Mouse (Mus musculus) forebrain, embryonic 11.5 days (tissue): ENCODE data around the gene Filip1l. TPM values are rescaled to one million over a fixed set of nuclear protein-coding genes. Genes with fewer than 3 reads are reported as not detected.

Experiments used
- ATAC-seq: fragments of 200-750 bp; cut with Nextera tagmentation; replicated peaks from 2 replicates; pipeline ENCODE4 v1.8.0; 2017; ENCODE audit warnings: moderate TSS enrichment; ENCODE audit not compliant: low FRiP score
- DNase-seq: peaks from one replicate; pipeline ENCODE4 v3.0.0-alpha.2; 2017; ENCODE audit warnings: low spot score
- H3K27ac ChIP-seq: fragments of 300-500 bp; sonication (generic); 2 replicates; pipeline ENCODE4 v1.5.1; 2014; ENCODE audit warnings: low read depth, low read length
- H3K27me3 ChIP-seq: fragments of 300-500 bp; sonication (generic); 2 replicates; pipeline ENCODE4 v1.6.1; 2014; ENCODE audit warnings: mild to moderate bottlenecking, low read length, mixed read lengths; ENCODE audit not compliant: control insufficient read depth, insufficient read depth
- H3K36me3 ChIP-seq: fragments of 300-500 bp; sonication (generic); 2 replicates; pipeline ENCODE4 v1.6.1; 2014; ENCODE audit warnings: mild to moderate bottlenecking, low read length, moderate library complexity, mixed read lengths; ENCODE audit not compliant: control insufficient read depth, insufficient read depth
- H3K4me1 ChIP-seq: fragments of 300-500 bp; sonication (generic); replicated peaks from 2 replicates; pipeline ENCODE4 v1.6.1; 2014; ENCODE audit warnings: low read length, mixed read lengths; ENCODE audit not compliant: control insufficient read depth, insufficient read depth
- H3K4me2 ChIP-seq: fragments of 300-500 bp; sonication (generic); 2 replicates; pipeline ENCODE4 v1.6.1; 2014; ENCODE audit warnings: low read depth, mild to moderate bottlenecking, low read length, moderate library complexity, mixed read lengths; ENCODE audit not compliant: severe bottlenecking
- H3K4me3 ChIP-seq: fragments of 300-500 bp; sonication (generic); 2 replicates; pipeline ENCODE4 v1.5.1; 2014; ENCODE audit warnings: low read depth, low read length
- H3K9ac ChIP-seq: fragments of 300-500 bp; sonication (generic); 2 replicates; pipeline ENCODE4 v1.6.1; 2014; ENCODE audit warnings: low read length
- H3K9me3 ChIP-seq: fragments of 300-500 bp; sonication (generic); 2 replicates; pipeline ENCODE4 v1.6.1; 2016; ENCODE audit warnings: low read length, mixed read lengths; ENCODE audit not compliant: control insufficient read depth
- WGBS: fragments of 180-500 bp; shearing (Covaris S2); extraction: QIAGEN DNeasy Blood & Tissue Kit; methylation state at CpG from one replicate; pipeline ENCODE4 v1.1.7; 2014; 5-methylcytosine and 5-hydroxymethylcytosine counted together
- polyA plus RNA-seq: library from polyadenylated mRNA; unstranded; fragments of >200 nt; fragmentation: Nextera tagmentation; extraction: Ambion mirVana; gene quantifications from 2 replicates; pipeline ENCODE4 v1.2.1, GENCODE M21; 2014

The Filip1l gene
- polyA plus RNA-seq, 1 experiment from 2014 or later: 10.0 TPM

DNA sequence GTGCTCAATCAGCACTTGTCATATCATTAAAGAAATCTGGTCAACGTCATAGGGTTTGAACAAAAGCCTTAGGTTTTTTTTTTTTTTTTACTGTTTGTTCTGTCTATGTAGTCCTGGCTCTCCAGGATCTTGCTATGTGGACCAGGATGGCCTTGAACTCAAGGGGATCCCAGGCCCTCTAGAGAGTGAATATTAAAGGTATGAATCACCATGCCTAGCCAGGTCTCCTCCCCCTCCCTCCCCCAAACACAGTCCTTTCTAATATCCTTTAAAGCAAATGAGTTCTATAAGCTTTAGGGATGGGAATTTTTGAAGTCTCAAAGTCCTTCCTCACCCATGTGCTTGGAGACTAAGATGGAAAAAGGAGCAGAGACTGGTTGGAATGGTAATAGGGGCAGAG lies 65.1 kb downstream of the Filip1l start:
- WGBS: 89% methylated on average over 1 of the region's 1 CpGs
- H3K27ac ChIP-seq: no peak overlapping the region
- no peak overlapping the region for H3K4me3 ChIP-seq
- no peaks in the 10 kb centered on the region for H3K36me3 ChIP-seq
- H3K4me1 ChIP-seq: no peaks in the 10 kb centered on the region
- DNase-seq (no peak), ATAC-seq (no peak)
- H3K27me3 ChIP-seq: no peaks in the 10 kb centered on the region
- H3K9me3 ChIP-seq: no peaks in the 10 kb centered on the region
- no peak overlapping the region for H3K9ac ChIP-seq
- no peak overlapping the region for H3K4me2 ChIP-seq

DNA sequence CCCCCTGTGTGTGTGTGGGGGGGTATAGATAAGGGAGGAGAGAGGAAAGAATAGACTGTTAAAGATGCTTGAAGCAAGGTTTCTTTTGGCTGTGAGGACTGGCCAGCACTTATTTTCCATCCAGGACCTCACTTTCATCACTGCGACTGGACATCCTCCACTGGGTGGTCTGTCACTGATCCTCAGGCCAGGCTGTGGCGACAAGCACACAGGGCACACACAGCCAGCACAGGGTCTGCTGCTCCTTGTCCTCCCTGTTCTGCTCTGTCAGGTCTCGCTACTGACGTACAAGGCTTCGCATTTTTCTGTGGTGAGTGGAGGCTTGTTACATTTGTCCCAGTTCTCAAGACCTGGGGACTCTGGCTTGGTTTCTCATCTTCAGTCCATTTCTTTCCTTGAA lies 66.4 kb downstream of the Filip1l start:
- no peak for ATAC-seq
- WGBS: 79% methylated on average over 5 of the region's 5 CpGs
- H3K9me3 ChIP-seq: no peaks in the 10 kb centered on the region
- no peaks in the 10 kb centered on the region for H3K27me3 ChIP-seq
- no peak overlapping the region for H3K4me3 ChIP-seq
- no peak overlapping the region for H3K9ac ChIP-seq
- no peaks in the 10 kb centered on the region for H3K4me1 ChIP-seq
- no peak overlapping the region for H3K27ac ChIP-seq
- no peaks in the 10 kb centered on the region for H3K36me3 ChIP-seq
- H3K4me2 ChIP-seq: no peak overlapping the region
- DNase-seq: no peak

DNA sequence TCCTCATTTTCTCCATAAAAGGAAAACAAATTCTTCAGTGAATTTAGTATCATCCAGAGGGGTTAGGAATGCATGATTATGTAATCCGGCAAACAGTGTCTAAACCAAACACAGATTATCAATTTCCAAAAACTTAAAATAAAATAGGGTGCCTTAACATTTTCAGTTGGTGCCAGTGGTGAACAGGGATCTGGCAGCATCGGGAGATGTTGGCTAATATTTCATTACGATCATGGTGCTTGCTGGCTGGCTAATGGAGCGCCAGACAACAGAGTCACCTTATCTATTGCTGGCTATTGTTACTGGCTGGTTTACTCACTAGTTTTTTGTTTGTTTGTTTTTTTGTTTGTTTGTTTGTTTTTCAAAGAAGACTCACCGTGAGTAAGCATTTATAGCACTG lies 67.0 kb downstream of the Filip1l start:
- Histone ChIP-seq H3K4me1 (no peaks in the 10 kb centered on the region), H3K36me3 (no peaks in the 10 kb centered on the region), H3K27ac (no peak overlapping the region), H3K9me3 (no peaks in the 10 kb centered on the region), H3K27me3 (no peaks in the 10 kb centered on the region), H3K4me2 (no peak overlapping the region), H3K9ac (no peak overlapping the region), H3K4me3 (no peak overlapping the region)
- 91% methylated on average over 5 of the region's 5 CpGs for WGBS
- DNase-seq: no peak
- ATAC-seq: no peak

DNA sequence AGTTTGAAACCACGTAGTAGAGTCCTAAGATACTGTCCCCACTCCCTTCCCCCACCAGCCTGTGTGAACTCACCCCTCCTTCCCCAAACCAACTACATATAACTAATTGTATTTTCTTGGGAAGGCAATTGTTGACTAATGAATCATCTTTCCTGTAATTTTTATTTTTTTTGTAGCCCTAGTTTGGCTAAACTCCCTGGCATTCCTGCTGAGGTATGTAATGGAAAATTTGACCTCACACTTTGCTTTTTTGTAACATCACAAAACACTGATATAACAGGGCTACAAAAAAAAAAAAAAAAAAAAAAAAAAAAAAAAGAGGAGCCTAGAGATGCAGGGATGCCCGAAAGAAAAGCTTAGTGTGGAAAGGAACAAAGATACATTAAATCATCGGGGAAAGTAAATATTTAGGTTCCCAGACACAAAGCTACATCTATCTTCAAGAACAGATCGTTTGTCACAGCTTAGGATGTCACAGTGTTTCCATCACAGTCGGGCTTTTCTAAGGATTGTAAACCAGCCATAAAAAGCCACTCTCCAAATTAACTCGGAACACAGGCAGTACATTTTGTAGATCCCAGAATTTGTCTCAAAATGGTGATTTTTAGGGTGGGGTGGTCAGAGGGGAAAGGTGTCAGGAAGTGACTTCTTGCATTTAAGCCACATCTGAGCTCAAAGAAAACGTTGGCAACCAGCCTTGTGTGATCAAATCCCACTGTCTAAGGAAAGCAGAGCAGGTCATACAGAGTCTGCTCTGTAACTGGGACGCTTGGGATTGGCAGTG lies 68.1 kb downstream of the Filip1l start:
- ATAC-seq: no peak
- Histone ChIP-seq H3K4me3 (no peak overlapping the region), H3K9me3 (no peaks in the 10 kb centered on the region), H3K27me3 (no peaks in the 10 kb centered on the region), H3K27ac (no peak overlapping the region), H3K4me2 (no peak overlapping the region), H3K4me1 (no peaks in the 10 kb centered on the region), H3K36me3 (no peaks in the 10 kb centered on the region), H3K9ac (no peak overlapping the region)
- no peak for DNase-seq
- whole genome bisulfite sequencing: 71% methylated on average over 8 of the region's 8 CpGs

DNA sequence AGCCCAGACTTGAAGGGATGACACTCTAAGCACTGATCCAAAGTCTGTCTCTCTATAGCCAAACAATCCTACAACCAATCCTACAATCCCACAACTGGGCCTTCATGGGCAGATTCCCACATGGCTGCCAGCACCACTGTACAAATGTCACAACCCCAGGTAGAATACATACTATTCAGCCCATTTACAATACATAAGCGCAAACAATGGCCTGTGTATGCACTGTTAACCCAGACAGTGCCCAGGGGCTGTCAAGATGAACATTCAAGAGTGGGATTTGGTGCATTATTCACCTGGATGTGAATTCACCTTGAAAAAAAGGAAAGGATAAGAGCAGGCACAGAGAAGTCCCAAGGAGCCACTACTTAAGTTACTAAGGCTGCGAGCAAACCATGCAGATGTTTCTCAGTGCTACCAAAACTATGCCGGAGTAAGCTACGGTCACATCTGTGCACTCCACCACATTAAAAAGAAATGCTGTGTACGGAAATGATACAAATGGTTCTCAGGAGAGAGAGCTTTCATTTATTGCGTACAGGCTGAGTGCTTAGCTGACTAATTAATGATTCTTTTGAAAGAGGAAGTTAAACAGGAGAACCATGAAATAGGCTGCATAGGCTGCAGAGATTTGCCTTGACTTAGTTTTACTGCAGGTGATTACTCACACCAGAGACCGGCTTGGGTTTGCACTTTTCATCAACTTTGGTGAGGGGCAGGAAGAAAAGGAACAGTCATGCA lies 69.0 kb downstream of the Filip1l start:
- 84% methylated on average over 7 of the region's 7 CpGs for whole genome bisulfite sequencing
- Histone ChIP-seq H3K4me2 (no peak overlapping the region), H3K27ac (no peak overlapping the region), H3K9ac (no peak overlapping the region), H3K36me3 (no peaks in the 10 kb centered on the region), H3K27me3 (no peaks in the 10 kb centered on the region), H3K4me1 (no peaks in the 10 kb centered on the region), H3K4me3 (no peak overlapping the region), H3K9me3 (no peaks in the 10 kb centered on the region)
- no peak for ATAC-seq
- DNase-seq: no peak

DNA sequence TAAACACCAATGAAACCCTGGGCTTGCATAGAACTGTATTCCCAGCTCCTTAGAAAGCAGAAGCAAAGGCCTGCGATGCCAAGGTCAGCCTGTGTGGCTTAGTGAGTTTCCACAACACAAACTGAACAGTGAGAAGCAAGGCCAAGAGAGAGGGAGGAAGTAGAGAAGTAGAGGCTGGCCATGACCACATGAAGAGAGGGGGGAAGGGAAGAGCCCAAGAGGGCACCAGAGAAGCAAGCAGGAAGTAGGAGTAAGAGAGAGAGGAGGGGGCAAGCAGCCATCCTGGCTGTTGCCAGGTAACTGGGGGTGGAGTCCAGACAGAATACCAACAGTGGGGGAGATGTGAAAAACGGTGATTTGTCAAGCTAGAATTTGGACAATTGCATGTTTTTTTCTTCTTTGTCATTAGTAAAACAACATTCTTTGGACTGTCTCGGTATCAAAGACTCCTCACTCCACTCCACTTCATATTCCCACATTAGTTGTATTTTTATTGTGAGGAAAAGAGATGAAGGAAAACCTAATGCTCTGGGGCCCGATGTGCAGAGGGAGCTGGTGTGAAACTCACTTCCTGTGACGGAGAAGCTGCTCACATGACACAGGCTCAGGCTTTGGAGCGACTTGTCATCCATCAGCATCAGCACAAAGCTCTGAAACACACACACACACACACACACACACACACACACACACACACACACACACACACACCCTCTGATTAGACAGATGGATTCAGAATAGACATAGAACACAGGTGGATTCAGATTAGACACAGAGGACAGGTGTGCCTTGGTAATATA lies 70.3 kb downstream of the Filip1l start:
- H3K9ac ChIP-seq: no peak overlapping the region
- no peaks in the 10 kb centered on the region for H3K9me3 ChIP-seq
- no peaks in the 10 kb centered on the region for H3K4me1 ChIP-seq
- no peaks in the 10 kb centered on the region for H3K36me3 ChIP-seq
- ATAC-seq (no peak), DNase-seq (no peak)
- 73% methylated on average over 6 of the region's 6 CpGs for WGBS
- no peak overlapping the region for H3K4me2 ChIP-seq
- H3K4me3 ChIP-seq: no peak overlapping the region
- no peaks in the 10 kb centered on the region for H3K27me3 ChIP-seq
- H3K27ac ChIP-seq: no peak overlapping the region

DNA sequence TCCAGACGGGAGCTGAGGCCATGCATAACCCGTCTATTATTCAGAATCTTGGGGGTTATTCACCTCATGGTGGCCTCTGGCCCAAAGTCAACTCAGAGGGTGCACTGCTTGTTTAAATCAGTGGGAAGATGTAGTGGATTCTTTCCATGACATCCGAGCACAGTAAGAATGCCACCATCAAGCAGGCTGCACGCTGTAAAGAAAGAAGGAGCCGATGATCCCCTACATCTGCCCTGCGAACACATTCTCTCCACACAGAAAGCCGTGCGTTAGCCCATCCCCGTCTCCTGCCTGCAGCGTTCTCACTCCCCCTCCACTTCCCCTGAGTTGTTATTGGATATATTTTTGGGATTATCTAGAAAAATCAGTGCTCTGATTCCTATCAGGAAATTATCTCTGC lies 73.8 kb downstream of the Filip1l start:
- no peak for ATAC-seq
- Histone ChIP-seq H3K9me3 (no peaks in the 10 kb centered on the region), H3K4me3 (no peak overlapping the region), H3K9ac (no peak overlapping the region), H3K36me3 (no peaks in the 10 kb centered on the region), H3K4me2 (no peak overlapping the region), H3K4me1 (no peaks in the 10 kb centered on the region), H3K27me3 (no peaks in the 10 kb centered on the region), H3K27ac (no peak overlapping the region)
- WGBS: 81% methylated on average over 10 of the region's 10 CpGs
- no peak for DNase-seq

DNA sequence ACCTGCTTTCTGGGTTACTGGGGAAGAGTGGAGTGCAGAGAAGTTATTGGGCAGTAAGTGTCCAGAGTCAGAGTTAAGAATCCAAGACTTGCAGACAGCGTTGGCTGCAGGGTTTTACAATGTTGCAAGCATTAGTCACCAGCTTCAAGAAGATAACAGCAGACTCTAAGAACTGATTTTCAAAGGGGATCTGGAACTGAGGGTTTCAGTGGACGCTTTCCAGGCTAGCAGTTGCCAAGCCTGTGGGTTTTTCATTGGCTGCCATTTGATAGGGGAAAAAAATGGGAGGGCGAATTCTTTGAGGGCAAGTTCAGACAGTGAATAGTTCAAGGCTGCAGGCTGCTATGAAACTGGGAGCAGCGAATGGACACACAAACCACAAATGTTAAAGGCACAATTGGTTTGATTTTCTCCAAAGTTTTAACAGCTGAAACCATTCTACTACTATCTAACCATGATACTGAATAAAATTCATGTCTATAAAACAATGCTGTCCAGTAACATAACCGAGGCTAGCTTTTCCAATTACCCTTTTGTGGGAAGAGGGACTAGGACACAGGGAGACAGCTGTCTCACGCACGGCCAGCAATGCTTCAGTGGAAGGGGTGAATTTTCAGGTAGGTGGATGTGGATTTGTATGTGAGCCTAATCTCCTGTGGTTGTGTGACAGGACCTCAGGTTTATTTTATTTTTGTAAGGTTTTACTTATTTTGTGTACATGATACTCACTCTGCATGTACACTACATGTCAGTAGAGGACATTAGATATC lies 74.8 kb downstream of the Filip1l start:
- DNase-seq: no peak

More for the DNA sequence above, 74.8 kb downstream of the Filip1l start:
- no peak overlapping the region for H3K9ac ChIP-seq
- H3K9me3 ChIP-seq: no peaks in the 10 kb centered on the region
- H3K27ac ChIP-seq: no peak overlapping the region
- H3K27me3 ChIP-seq: no peaks in the 10 kb centered on the region
- 86% methylated on average over 7 of the region's 7 CpGs for WGBS
- no peak for ATAC-seq
- H3K4me3 ChIP-seq: no peak overlapping the region
- H3K4me2 ChIP-seq: no peak overlapping the region
- no peaks in the 10 kb centered on the region for H3K36me3 ChIP-seq
- H3K4me1 ChIP-seq: no peaks in the 10 kb centered on the region
